Mouse (Mus musculus): ENCODE results near the gene Gucy1b2.

- TF ChIP-seq TAL1 (IDR thresholded peaks at IDR 0.05; ENCODE audit: low read length) (no peak), GATA1 (IDR thresholded peaks at IDR 0.05; ENCODE audit: low read length) (no peak)
Observed at GRCm38 (mm10) chr14:62464966-62465365, 8.9 kb upstream of the Gucy1b2 start.

Measured in erythroblast, embryonic 14.5 days (primary cell).